Mouse (Mus musculus) lung, postnatal 4 days (tissue): ENCODE data around the gene Cbfa2t2.

ENCODE experiments used
- DNase-seq, 2 experiments: peaks; one replicate each; pipeline ENCODE4 v3.0.0; 2021

Gene Cbfa2t2

DNA sequence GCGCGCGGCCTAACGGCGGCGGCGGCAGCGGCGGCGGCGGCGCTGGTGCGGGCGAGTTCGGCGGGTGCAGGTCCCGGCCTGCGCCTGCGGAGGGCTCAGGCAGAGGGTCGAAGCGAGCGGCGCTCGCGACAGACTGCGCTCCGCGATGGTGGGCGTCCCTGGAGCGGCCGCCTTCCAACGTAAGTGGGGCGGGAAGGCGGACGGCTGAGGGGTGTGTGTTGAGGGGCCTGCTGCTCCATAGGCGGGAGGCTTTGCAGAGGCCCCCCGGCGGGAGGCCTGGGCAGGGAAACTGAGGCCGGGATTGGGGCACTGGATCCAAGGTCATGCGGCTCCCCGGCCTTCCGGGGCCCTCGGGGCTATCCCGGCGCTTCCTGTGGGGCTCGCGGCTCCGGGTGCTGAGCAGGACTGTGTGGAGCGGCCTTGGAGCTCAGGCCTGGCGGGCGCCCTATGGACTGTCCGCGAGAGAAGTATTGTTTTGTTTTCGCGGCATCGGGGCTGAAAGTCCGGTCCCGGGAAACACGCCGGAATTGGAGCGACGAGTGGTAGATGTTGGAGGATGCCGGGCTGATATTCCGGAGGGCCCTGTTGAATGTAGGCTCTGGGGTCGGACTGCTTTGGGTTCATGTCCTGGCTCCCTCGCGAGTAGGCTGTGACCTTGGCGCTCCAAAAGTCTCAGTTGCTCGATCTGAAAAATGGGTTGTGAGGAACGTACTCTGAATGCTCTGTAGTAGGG is at the start of gene Cbfa2t2:
Gene Cbfa2t2, plus strand, starts transcription at position 24 of the 733 bp plus-strand sequence.
- DNase-seq, result peak in 1 of 2 experiments; percentile 71

DNA sequence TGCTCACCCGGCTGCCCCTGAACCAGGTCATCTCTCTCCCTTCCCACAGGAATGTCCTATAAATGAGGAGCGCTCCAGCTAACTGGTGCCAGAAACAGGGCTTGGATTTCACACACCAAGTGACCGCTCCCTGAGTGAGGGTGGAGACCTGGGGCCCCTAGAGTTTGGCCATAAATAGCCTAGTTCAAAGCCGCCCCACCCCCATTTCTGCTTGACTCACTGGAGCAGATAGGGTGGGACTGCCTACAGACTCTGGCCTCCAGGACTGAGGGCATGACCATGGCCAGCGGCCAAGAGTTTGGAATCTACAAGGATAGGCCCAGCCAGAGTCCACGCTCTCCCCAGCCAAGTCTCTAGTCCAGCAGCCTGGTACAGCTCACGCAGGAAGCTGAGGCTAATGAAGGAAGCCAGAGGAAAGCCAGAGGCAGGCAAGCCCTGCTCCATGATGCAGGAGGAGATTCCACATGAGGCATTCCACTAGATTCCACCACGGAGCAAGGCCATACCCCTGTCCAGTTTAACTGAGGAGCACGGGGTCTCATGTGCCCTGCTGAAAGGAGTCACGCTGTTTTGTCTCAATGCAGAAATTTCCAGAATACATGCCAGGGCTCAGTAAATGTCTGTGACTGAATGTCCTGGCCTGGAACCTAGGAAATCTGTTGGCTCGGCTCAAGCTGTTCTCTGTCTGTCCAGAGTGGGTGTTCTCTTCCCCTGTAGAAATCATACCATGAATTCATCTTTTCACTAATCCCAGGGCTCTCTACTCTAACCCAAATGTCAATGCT is 45.9 kb upstream of the Cbfa2t2 start:
- peak; percentile 74 to 89 for DNase-seq

DNA sequence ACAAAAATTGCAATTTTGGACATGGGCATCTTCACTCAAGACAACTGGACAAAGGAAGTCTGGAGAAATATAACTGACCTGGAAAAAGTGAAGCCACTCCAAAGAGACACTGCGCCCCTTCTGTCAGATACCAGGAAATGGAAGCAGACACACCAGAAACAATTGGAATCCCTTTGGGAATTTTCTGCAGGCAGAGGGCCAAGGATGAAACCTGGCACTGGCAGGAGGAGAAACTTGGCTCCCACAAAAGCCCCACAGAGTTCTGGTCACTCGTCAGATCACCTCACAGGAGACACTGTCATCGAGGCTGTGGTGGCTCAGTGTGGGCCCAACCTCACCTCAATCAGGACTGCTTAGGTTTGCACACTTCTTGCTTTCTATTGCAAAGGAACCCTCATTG is 41.7 kb upstream of the Cbfa2t2 start:
- DNase-seq, result no peak

DNA sequence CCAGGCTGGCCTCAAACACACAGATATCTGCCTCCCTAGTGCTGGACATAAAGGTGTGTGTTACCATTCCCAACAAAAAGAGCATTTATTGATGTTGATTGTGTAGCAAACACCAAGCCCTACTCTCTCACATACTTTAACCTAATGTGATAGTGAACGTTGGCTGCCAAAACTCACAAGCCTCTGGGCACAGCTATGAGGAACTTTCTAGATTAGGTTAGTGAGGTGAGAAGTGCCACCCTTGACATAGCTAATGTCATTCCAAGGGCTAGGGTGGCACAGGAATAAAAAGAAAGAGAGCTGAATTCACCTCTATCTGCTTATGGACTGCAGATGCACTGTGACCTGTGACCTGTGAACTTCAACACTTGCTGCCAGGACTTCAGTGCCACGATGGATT is 39.8 kb upstream of the Cbfa2t2 start:
- DNase-seq, result no peak

DNA sequence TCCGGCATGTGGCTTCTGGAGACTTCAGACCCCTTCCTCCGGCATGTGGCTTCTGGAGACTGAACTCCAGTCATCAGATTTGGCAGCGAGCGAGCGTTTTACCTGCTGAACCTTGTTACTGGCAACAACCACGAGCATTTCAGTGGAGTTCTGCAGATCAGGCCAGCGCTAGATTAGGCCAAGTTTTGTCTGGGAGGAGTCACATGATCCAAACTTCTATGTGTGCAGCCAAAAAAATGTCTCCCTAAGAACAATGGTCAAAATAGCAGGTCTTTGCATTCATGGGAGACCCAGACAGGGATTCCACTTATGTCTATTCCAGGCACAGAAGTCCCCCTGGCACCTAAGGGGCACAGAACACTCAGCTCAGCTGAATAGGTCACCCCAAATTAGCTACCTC is 38.0 kb upstream of the Cbfa2t2 start:
- no peak for DNase-seq

DNA sequence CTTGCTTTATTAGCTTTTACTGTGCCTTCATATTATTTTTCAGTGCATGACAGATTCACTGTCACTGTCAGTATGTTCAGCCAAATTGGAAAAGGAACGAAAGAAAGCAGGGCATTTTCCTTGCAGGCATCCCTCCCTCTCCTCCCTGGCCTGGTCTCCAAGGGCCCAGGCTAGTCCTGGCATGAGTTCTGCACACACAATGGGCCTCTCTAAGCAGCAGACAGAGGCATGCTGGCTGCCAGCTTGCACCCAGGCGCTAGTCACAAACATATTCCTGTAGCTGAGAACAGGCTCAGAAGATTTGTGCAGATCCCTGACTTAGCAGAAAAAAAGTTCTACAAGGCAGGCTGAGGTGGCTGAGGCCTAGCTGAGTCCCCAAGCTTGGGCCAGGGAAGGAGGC is 37.0 kb upstream of the Cbfa2t2 start:
- no peak for DNase-seq

DNA sequence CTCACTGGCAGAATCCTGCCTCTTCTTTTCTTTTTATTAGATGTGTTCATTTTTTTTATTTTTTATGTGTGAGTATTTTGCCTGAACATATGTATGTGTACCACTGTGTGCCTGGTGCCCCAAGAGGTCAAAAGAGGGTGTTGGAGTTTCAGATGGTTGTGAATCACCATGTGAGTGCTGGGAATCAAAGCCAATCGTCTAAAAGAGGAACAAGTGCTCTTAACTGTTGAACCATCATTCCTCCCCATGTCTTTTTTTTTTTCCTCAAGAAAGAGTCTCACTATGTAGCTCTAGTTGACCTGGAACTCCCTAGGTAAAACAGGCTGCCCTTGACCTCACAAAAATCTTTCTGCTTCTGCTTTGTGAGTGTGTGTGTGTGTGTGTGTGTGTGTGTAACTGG is 34.3 kb upstream of the Cbfa2t2 start:
- no peak for DNase-seq

DNA sequence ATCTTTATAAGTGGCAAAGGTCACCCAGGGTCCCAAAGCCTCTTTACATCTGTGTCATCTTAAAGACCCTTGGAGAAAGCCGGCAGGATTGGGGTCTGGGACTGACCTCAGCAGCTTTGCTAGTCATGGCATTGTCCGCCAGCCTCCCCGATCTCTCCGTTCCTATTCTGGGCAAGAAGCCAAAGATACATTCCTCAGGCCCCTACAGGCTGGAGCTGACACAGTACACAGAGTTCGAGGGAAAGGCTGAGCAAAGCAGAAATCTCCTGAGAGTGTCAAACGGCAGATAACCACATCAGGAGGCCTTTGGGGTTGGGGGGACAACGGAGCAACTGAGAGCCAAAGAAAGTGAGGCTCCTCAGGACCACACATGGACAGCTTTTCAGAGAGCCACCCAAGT is 33.5 kb upstream of the Cbfa2t2 start:
- DNase-seq, result peak; percentile 58 to 70

DNA sequence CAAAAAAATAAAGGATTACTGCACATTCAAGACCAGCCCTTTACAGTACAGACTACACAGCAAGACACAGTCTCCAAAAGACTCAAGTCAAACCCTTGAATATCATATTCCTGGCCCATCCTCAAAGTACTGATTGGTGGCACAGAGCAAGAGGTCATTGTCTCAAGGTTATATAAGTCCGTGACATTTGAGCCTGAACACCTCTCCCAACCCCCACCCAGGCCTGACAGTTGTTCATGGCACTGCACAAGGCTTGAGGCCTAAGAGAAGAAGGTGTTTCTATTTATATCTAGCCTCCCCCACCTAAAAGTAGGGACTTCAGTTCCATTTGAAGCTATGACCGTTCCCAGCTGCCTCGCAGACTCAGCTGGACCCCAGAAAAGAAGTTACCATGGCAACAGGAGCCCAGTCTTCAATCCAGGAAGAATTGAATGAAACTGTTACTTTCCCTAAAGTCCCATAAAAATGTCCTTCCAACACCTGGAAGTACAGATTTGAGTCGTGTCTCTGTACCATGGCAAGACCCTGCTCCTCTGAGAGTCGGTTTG is 30.8 kb upstream of the Cbfa2t2 start:
- no peak for DNase-seq

DNA sequence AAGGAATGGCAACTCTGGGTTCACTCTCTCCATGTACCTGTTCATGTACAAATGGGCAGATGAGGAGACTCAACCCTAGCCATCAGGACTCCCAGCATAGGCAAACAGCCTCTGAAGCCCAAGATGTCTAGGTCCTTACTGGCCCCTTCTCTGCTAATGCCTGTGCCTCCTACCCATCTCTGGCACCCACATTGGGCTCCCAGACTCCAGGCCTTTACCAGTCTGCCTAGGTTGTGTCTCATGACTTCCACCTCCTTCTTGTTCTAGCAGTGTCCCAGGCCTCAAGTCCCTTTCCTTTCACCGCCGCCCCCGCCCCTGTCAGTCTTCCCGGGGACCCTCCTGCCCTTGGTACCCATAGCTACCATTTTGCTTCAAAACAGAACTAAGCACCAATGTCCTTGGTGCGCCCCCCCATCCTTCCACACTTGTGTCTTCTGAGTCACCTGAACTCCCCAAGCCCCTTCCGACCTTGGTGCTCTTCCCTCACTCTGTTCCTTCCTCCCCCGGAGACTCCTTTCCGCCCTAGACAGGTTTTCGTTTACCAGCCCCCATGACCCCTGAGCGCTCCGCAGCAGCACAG is 29.1 kb upstream of the Cbfa2t2 start:
- DNase-seq, result no peak

DNA sequence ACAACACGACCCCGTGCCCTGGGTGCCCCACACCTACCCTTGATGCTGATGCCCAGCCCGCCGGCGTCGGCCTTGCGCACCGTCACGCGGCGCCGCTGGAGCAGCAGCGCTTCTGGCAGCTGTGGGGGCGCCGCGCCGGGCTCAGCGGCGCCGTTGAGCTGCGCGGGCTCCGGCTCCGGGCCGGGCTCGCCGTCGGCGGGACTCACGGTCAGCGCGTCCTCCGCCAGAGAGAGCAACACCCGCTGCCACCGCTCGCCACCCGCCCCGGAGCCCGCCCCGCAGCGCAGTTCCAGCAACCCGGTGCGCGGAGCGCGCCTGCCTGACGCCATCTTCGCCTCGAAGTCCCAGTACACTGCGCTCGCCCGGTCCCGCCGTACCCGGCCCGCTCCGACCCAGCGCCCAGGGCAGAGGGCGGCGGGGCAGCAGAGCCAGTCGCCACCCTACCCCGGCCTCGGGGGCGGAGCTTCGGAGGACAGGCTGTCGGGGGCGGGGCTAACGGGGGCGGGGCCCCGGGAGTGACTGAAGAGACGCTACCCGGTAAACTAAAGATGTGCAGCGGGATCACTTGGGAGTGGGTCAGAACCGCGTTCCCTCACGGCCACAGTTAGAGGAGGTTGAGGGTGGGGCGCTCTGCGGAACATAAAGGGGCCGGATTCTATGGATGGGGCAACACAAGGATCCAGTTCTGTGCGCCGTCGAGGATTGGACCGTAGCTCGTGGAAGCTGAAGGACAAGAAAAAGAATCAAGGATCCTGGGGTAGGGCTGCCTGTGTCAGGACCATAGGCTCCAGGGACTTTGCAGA is 28.4 kb upstream of the Cbfa2t2 start, which contains the start of gene Snta1:
Gene Snta1, minus strand, starts transcription at position 457 of the 803 bp plus-strand sequence.
- DNase-seq, result peak; percentile 86 to 89

DNA sequence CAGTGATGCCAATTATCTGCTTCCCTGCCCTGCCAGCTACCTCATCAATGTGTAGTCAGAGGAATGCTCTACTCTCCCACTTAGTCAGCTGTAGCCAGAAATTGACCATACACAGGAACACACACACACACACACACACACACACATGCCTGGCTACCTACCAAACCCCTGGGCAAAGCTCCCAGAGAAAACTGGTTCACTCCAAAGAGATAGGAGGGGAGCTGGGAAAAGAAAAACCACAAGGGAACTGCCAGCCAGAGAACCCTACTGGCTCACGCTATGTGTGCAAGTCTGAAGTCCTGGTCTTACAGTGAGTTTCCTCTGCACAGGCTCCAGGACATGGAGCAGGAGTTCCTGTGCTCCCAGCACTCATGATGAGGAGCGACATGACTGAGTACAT is 25.9 kb upstream of the Cbfa2t2 start:
- peak; percentile 57 to 63 for DNase-seq

DNA sequence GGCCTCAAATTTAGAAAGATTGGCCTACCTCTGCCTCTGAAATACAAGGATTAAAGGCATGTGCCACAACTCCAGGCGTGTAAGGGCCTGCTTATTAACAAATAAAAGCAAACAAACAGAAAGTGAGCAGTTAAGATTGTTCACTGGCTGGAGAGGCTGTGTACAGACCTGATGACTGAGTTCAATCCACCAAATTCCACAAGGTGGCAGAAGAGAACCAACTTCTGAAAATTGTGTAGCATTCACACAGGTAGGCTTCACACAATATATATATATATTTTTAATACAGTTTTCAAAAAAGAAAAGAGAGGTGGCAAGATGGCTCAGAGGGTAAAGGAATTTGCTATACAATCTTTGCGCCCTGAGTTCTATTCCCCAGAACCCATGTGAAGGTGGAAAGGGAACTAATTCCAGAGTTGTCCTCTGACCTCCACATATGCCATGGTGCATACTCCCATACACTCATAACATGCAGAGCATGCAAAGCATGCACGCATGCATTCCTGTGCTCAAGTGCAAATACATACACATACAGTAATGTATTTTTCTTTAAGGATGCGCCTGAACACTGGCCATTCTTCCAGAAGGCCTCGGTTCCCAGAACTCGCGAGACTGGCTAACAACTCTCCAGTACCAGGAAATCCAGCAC is 24.1 kb upstream of the Cbfa2t2 start:
- peak in 1 of 2 experiments; percentile 51 for DNase-seq

DNA sequence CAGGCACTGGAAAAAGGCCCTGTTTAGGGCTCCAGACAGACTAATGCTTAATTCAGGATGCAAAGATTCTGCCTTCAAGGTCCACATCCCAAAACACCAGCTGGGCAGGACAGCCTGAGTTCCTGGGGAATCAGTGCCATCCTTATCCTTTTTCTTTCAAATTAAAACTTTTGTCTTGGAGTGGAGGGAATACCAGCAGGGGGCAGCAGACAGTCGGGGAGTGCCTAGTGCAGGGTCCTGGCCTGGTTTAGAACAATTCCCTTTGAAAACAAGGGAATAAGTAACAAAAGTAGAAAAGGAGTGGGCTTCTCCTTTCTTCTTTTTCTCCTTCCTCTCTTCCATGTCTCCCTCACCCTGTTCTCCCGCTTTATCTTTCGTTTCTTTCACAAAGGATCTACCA is 19.2 kb upstream of the Cbfa2t2 start:
- peak; percentile 43 to 82 for DNase-seq

DNA sequence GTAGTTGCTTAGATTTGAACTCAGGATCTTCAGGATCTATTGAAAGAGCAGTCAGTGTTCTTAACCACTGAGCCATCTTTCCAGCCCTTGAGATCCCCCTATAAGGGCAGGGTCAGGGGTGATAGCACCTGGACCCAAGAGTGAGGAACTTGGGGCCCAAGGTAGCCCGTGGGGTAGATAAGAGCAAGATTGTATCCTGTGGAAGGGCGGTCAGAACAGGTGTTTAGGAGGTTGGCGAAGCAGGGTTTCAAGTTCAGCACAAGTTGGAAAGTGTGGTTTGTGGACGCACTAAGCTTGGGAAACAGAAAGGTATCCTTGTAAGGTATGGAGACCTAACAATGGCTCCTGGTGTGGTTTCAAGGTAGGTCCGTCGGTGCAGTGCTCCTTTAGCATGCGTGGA is 18.3 kb upstream of the Cbfa2t2 start:
- DNase-seq, result no peak

DNA sequence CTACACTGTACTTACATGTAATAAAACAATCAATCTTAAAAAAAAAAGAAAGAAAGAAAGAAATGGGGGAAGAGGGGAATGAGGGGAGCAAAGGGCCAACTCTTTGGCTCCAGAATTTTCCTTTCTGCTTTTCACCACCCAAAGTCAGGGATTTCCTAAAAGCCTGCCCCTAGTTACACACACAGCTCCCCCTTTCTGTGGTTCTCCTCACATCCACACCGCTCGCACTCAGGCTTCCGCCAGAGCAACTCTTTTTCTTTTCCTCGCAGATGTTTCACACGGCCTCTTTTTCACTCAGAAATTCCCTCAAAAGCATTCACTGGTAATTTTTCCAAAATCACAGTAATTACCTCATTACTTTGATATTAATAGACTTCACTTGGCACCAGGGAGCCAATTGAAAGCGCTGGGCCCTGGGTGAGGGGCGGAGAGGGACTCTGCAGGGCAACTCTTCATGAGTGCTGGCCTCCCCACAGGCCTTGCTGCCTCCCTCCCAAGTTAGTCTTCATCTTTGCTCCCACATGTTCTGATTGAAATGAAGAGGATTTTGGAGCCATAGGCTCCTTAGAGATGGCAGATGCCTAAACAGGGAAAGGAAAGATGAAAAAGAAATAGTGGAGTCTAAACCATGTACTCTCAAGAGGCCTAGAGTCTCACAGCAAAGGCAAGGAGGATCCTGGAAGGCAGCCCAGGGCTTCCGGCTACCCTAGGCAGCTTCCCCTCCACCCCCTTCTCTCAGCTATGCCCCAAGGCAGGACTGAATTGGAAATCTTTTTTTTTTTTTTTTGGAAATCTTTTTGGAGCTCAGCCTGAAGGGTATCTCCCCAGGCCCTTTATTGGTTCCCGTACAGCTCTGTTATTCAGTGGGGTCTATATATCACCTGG is 16.4 kb upstream of the Cbfa2t2 start:
- DNase-seq, result no peak

DNA sequence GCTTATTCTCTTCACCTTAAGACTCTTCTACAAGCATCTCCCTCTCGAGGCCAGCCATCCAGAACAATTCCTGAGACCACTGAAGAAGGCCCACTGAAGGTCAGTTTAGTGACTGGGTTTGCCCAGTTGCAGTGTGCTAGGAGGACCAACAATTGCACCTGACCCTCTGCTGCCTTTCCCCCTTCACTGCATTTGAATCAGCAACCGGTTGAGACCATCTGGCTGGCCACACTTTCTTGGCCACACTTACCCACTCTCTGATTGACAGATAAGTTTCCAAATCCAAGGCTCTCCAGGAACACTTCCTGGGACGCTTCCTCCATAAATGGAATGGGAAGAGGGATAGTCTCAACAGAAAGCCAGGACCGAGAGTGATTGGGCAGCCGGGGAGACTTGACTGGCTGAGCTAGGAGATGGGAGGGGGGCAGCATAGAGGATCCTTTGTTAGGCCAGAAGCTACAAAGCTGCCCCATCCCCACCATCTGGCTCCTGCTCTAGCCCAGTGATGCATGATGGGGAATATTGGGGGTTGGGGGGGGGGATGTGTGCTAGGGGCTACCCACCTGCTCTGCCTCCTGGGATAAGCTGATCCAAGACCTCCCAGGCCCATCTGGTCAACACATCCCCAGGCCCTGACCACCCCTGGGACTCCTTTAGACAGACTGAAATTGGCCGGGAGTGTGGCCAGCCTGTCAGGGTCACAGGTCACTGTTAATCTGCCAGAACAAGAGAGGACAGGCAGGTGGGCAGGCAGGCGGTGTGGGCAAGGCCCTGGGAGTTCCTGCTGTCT is 15.1 kb upstream of the Cbfa2t2 start:
- no peak for DNase-seq

DNA sequence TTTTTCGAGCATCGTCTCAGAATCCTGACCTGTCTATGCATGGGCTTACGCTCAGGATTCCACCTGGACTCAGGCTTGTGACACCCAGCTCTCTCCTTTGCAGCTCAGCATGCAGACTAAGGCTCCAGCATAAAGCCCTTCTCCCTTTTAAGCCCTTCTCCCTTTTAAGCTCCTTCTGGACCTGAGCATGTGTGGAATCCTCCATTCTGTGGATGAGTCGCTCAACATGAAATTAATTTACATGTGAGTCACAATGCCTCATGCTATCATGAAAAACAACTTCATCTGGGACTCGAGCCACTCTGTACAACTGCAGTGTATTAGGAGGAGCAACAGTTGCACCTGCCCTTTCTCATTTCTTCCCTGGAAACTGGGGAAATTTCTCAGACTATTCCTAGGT is 14.1 kb upstream of the Cbfa2t2 start:
- DNase-seq, result no peak

DNA sequence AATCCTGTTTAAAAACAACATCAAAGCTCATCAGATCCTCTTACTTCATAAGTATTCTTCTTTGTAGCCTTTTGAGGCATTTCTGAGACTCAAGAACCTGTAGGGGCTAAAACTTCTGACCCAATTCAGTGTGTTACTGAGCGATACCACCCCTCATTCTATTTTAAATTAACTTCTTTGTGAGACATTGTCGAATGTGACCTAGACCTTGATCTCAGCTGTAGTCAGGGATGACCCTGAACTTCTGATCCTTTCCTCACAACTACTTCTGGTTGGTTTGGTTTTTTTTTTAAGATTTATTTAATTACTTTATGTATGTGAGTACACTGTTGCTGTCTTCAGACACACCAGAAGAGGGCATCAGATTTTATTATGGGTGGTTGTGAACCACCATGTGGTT is 12.7 kb upstream of the Cbfa2t2 start:
- no peak for DNase-seq

DNA sequence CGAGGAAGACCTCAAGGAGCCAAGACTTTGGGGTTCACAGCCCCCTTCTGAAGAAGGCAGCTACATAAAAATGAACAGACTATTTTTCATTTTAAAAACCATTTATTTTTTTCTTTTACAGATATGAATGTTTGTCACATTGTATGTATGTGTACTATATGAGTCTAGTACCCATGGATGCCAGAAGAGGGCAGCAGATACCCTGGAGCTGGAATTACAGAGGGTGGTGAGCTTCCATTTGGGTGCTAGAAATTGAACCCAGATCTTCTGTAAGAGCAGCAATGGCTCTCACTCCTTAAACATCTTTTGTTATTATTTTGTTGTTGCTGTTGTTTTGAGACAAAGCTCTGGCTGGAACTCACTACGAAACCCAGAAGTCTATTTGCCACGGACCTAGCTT is 10.8 kb upstream of the Cbfa2t2 start:
- DNase-seq, result no peak
